Mouse (Mus musculus) embryonic fibroblast, embryonic 13.5 days (primary cell): ENCODE results near the gene Ttc1.

ENCODE experiments used
- CTCF ChIP-seq: IDR thresholded peaks from 2 replicates; pipeline ENCODE4 v1.5.1; 2011; ENCODE audit warnings: mild to moderate bottlenecking, control low read depth, low read length, moderate library complexity, borderline replicate concordance; ENCODE audit not compliant: insufficient read depth
- POLR2A ChIP-seq: IDR thresholded peaks from 2 replicates; pipeline ENCODE4 v1.6.1; 2011; ENCODE audit warnings: low read depth, mild to moderate bottlenecking, control low read depth, low read length, moderate library complexity

GRCm38 (mm10) chr11:43696623-43697022, 51.2 kb downstream of the Ttc1 start:
- no peak for TF ChIP-seq POLR2A
- TF ChIP-seq CTCF: no peak
